Mouse (Mus musculus): ENCODE measurements around the gene Mex3d. TPM values are rescaled to one million over a fixed set of nuclear protein-coding genes. Genes with fewer than 3 reads are reported as not detected.

The Mex3d gene
- 1 to 10 TPM in 1 of 3 experiments, under 1 TPM in 2; 0.79 to 1.3 (median 0.79) TPM for polyA plus RNA-seq (2017; shearing (Covaris generic))

- peak; percentile 57 for ATAC-seq
Measured at GRCm38 (mm10) chr10:80387522-80387959, at the start of gene Mex3d. Mex3d (minus strand) TSS chr10:80387659.

GRCm38 (mm10) chr10:80436276-80436675 is 48.8 kb upstream of the Mex3d start:
- ATAC-seq, result no peak

GRCm38 (mm10) chr10:80435764-80436163 is 48.3 kb upstream of the Mex3d start:
- no peak for ATAC-seq

GRCm38 (mm10) chr10:80434823-80435222 is 47.4 kb upstream of the Mex3d start:
- no peak for ATAC-seq

- ATAC-seq, result no peak
Measured at GRCm38 (mm10) chr10:80434233-80434592, 46.8 kb upstream of the Mex3d start.

GRCm38 (mm10) chr10:80433513-80434232 is 46.2 kb upstream of the Mex3d start, which contains the start of gene Tcf3:
Tcf3 (minus strand) TSS chr10:80433647.
- ATAC-seq, result peak; percentile 95

GRCm38 (mm10) chr10:80432936-80433512 is 45.6 kb upstream of the Mex3d start:
- ATAC-seq, result no peak

GRCm38 (mm10) chr10:80432387-80432785 is 44.9 kb upstream of the Mex3d start:
- no peak for ATAC-seq

- no peak for ATAC-seq
Measured at GRCm38 (mm10) chr10:80431570-80432386, 44.3 kb upstream of the Mex3d start.

GRCm38 (mm10) chr10:80430375-80430980 is 43.0 kb upstream of the Mex3d start:
- ATAC-seq, result no peak

- no peak for ATAC-seq
Measured at GRCm38 (mm10) chr10:80429800-80430199, 42.3 kb upstream of the Mex3d start.

- no peak for ATAC-seq
Measured at GRCm38 (mm10) chr10:80425041-80425440, 37.6 kb upstream of the Mex3d start.

GRCm38 (mm10) chr10:80423562-80423961 is 36.1 kb upstream of the Mex3d start:
- ATAC-seq, result no peak

GRCm38 (mm10) chr10:80421651-80422472 is 34.4 kb upstream of the Mex3d start:
- ATAC-seq, result no peak

- ATAC-seq, result no peak
Measured at GRCm38 (mm10) chr10:80421208-80421607, 33.7 kb upstream of the Mex3d start.

- ATAC-seq, result no peak
Measured at GRCm38 (mm10) chr10:80420729-80421128, 33.3 kb upstream of the Mex3d start.

- ATAC-seq, result no peak
Measured at GRCm38 (mm10) chr10:80419419-80419818, 32.0 kb upstream of the Mex3d start.

GRCm38 (mm10) chr10:80418311-80418710 is 30.9 kb upstream of the Mex3d start:
- no peak for ATAC-seq

GRCm38 (mm10) chr10:80417841-80418240 is 30.4 kb upstream of the Mex3d start:
- no peak for ATAC-seq

GRCm38 (mm10) chr10:80417371-80417770 is 29.9 kb upstream of the Mex3d start:
- no peak for ATAC-seq

- ATAC-seq, result no peak
Measured at GRCm38 (mm10) chr10:80415566-80415965, 28.1 kb upstream of the Mex3d start.

Data from inflammation-experienced regulatory T-cells, adult 6 months (primary cell).